Mouse (Mus musculus): ENCODE results near the gene Mef2b. TPM values are rescaled to one million over a fixed set of nuclear protein-coding genes. Genes with fewer than 3 reads are reported as not detected.
A peak's percentile ranks its signal among the peaks of the same experiment; 100 is the strongest.

Mef2b gene
- total RNA-seq, 2 experiments from 2014 or later, result 0.46 to 0.49 TPM

DNA sequence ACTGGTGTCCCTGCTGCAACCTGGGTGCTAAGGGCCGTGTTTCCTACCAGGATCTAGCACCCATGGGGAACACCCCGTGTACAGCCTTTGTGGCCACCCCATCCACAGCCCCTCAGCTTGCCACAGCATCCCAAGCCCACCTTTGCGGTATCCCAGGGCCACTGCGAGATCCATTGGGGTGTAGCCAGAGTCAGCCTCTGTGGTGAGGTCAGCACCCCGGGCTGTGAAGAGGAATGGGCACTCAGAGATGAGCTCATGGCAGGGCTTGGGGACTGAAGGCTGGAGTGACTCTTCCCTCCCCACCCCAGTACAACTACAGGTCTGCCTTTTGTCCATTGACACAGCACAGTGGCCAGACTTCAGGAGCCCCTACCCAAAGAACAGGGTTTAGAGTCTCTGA lies 5.4 kb upstream of the Mef2b start:
- no peak for DNase-seq

DNA sequence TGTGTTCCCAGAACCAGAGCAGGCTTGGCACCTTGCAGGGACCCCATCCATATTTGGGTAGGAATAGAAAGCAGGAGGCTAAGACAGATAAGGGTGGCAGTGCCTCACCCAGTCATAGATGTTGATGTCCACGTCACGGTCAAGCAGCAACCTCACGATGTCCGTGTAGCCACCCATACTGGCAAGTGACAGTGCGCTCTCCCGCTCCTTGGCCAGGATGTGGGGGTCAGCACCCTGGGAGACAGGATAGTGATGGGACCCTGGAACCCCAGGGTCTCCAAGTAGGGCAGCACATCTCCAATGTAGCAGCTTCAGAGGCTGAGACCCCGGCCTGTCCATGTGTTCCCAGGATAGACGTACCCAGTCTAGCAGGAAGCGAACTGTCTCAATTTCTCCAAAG lies 4.6 kb upstream of the Mef2b start:
- no peak for DNase-seq

DNA sequence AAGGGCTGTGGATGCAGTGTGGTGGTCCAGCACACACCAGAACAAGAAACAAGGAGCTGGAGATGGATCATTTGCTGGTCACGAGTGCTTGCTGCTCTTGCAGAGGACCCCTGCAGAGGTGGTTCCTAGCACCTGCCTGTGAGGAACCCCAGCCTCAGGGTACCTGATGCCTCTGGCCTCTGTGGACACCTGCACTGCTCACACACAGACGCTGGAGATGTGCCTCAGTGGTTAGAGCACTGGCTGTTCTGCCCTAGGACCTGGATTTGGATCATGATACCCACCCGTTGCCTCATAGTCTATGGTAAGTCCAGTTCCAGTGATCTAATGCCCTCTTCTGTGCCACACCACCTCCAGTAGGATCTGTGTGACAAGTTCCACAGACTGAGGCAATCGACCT lies 2.9 kb upstream of the Mef2b start:
- no peak for DNase-seq

DNA sequence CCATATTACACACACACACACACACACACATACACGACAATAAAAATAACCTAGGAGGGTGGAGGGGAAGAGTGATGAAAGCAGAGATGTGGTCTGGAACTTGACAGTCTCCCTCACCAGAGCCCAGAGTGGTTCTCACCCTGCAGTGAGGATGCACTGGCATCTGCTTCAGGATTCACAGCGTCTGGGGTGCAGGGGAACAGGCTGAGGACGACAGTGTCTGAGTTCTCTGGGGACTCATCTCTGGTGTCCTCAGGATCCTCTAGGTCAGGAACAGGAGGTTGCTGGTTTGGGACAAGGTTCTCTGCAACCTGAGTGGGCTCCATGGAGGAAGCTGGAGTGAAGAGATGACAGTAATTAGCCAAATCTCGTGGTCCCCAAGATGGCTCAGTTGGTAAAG lies 1.6 kb upstream of the Mef2b start:
- DNase-seq, result no peak

DNA sequence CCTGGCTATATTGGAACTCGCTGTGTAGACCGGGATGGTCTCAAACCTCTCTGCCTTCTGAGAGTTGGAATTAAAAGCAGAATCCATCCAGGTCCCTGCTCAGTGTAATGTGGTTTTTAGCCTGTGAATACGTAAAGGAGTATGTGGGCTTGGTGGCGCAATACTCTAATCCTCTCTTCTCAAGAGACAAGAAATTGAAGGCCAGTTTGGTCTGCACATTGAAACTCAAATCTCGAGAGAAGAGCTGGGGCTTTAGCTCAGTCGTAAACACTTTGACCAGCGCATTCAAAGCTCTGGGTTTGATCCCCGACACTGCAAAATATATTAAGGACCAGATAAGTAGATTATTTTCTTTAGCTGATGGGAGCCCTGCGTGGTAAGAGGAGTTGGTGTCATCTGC lies 470 bp downstream of the Mef2b start:
- DNase-seq, result no peak

DNA sequence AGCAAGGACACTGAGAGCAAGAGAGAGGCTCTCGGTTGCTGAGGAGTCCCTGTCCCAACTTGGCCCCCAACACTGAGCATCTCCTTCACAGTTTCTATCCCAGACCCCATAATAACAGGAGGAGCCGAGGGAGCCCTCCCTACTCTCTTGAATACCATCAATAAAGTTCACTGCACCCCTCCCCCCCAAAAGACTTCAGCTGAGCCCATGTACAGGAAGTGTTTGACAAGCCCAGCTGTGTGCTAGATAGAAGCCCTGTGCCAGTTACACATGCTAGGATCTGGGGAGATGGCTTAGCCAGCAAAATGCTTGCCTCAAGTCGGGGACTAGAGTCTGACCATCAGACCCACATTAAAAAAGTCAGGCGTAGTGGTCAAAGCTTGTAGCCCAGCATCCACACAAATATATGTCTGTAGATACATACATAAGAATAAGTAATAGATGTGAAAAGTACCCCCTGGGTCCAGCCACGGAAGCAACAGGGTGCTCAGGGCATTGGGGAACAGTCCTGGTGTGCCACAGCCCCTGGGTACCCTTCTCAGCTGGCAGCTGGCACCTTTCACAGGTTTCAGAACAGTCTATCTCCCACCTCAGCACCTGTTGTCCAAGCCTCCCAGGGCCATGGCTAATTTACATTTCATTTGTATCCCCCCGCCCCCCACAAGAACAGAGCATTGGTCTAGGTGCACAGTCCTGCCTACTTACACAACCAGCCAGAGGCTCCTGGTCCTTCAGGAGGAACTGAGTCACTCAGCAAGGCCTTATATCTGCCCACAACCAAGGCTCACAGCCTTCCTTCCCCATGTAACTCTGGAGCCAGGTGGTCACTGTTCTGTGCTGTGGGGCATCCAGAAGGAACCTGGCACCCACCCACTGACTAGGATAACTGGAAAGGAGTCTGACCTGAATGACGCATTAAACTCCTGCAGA lies 8.4 kb downstream of the Mef2b start:
- no peak for DNase-seq

DNA sequence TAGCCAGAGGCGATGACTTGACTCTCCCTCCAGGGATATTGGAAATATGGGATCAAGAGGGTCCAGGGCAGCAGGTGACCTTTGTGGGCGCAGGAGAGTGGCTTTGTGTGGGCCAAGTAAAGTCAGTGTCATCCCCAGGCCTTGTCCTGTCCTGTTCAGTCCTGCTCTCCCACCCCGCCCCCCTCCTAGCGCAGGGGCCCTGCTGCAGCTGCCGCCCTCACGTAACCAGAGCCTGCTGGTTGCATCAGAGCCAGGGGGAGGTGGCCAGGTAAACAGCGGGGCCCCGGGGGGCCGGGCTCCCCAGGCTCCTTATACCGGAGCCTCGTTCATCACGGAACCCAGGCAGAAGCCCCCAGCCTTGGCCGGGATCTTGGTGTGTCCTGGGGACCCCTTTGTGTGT lies 10.6 kb downstream of the Mef2b start:
- DNase-seq, result no peak

DNA sequence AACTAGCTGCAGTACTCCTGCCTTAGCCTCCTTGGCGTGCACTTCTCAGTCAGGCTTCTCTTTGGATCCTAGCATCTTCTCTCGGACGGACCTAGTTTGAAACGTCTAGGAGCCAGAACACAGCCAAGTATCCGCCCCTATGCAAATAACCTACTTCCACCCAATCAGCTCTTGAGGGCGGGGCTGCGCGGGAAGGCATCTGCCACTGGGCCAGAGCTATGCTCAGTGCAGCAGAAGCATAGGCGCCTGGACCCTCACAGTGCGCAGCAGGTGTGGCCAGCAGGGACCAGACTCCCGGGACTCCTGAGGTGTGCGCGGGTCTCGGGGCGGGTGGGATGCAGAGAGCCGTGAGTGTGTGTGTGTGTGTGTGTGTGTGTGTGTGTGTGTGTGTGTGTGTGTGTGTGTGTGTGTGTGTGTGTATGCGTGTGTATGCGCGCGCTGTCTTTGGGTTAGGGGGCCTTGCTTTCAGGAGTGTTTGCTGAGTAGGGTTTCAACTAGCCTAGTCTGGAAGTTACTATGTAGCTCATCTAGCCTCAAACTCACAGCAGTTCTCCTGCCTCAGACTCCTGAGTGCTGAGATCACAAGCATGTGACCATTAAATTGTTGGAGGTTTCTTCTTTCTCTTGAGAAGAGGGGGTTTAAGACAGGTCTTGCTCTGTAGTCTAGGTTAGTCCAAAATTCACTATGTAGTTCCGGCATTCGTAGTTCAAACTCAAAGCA lies 13.2 kb downstream of the Mef2b start:
- peak; percentile 81 for DNase-seq

DNA sequence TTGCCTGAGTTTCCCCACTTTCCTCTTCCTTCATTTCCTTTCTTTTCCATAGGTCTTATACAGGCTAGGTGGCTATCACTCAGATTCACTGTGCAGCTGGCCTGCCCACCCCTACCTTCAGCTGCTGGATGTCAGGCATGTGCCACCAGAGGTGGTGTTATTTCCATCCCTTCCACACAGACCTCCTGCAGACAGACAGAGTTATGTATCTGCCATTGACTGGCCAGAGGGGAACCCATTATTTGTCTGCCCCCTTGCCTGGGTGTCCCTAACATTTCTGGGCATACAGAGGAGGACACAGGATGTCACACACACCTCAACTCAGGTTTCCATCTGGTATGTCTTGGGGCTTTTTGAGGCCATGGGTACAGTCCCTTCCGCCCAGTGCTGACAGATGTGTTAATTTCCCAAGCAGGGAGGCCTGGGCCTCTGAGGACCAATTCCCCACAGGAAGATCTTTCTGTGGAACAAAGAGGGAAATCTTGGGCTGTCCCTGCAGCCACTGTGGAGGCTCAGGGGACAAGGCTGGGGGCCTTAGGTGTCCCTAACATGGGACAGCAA lies 17.8 kb downstream of the Mef2b start:
- DNase-seq, result no peak

DNA sequence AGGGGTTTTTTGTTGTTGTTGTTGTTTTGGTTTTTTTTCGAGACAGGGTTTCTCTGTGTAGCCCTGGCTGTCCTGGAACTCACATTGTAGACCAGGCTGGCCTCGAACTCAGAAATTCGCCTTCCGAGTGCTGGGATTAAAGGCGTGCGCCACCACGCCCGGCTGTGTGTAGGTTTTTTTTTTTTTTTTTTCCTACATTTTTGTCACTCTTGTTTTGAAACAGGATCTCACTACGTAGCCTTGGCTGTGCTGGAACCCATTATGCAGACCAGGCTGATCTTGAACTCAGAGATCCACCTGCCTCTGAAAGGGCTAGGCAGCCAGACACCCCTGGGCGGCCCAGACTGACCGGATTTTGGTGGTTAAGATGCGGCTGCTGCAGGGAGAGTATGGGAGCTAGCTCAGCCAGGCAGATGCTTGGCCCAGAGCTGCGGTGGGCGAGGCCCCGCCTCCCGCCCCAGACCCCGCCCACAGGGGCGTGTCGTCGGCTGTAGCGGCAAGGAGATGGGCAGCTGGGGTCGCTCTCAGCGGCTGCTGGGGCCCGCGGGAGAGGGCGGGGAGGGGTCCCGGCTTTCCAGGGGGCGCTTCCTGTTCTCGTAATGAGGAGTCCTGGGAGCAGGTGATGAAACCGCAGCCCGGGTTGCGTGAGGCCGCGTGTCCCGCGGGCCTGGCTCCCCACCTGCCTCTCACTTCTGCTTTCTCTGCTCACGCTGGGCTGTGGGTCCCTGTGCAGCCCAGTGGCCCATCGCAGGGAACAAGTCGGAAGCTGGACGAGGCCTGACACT lies 18.8 kb downstream of the Mef2b start:
- DNase-seq, result peak; percentile 70 to 87

DNA sequence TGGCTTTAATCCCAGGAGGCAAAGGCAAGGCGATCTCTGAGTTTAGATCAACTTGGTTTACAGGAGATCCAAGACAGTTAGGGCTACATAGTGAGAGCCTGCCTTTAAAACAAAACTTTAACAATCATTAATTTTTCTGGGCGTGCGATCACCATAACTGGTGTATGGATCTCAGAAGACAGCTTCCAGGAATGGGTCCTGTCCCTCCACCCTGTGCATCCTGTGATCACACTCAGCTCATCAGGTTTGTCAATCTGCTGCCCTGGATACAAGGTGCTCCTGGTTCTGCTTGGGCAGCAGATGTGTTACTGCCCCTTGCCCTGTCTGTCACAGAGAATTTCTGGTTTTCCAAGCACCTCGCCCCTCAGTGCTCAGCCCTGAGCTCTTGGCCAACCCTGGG lies 19.7 kb downstream of the Mef2b start:
- no peak for DNase-seq

DNA sequence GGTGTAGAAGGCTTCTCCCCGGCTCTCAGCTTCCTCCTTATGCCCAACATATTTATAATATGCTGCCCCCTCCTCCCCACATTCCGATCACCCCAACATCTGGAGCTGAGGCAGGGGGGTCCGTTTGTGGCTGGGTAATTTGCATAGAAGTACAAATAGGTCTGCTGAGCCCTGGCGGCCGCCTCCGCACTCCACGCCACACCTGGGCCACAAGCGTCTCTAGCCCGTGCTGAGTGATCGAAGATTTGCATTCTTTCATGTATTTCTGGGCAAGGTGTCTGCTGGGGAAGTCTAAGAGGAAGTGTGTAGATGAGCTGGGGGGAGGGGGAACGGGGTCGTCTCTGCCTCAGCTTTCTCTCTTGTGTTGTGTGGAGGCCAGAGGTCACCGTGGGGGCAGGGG lies 20.5 kb downstream of the Mef2b start:
- no peak for DNase-seq

DNA sequence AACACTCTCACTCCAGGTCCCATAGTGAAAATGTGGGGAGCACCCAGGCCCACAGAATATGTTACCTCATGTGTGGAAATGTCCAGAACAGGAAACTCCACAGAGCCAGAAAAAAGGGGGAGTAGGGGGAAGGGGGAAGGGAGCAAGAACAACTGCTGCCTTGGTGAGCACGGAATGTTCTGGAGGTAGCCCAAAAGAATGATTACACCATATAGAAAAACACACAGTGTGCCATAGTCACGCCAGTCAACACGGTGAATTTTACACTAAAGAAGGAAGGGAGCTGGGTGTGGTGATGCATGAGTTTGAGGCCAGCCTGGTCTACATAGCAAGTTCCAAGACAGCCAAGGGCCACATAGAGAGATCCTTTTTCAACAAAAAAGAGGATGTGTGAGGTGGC lies 23.8 kb downstream of the Mef2b start:
- no peak for DNase-seq

DNA sequence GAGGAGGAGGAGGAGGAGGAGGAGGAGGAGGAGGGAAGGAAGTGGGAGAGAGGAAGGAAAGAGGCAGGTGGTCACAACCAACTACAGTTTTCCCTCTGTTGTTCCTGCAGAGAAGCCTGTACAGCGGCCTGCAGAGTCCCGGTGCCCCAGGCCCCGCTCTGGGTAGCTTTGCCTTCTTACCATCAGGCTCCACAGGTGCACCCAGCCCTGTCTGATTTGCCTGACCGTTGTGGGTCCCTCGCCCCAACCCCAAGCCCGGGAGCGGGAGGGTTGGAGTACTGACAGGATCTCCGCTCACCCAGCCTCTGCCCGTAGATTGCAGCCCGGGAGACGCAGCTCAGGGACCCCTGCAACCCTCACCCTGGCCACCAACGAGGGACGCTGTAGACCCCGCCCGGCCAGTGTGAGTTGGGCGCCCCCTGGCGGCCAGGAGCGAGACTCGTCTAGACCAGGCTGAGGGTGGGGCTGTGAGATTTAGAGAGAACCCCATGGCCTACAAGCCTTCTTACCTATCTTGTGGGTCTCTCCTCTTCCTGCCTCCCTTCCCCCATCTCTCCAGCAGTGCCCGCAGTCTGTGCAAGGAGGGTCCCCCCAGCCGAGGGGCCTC lies 27.1 kb downstream of the Mef2b start:
- peak; percentile 63 to 83 for DNase-seq

DNA sequence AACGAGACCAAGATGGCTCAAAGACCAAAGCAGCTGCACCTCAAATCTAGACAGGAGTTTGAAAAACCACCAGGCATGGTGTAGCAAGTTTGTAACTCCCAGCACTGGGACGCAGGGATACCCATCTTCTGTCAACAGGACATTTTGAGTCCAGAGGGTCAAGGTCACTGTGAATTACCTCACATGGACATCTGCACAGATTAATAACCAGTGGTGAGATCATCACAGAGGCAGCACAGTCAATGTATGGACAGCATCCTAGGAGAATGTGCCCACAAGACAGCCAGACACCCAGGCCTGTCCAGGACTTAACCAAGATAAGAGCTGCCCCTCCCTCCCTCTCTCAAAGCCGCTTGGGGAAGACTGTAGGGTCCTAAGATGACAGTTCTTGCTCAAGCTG lies 30.6 kb downstream of the Mef2b start:
- DNase-seq, result no peak

DNA sequence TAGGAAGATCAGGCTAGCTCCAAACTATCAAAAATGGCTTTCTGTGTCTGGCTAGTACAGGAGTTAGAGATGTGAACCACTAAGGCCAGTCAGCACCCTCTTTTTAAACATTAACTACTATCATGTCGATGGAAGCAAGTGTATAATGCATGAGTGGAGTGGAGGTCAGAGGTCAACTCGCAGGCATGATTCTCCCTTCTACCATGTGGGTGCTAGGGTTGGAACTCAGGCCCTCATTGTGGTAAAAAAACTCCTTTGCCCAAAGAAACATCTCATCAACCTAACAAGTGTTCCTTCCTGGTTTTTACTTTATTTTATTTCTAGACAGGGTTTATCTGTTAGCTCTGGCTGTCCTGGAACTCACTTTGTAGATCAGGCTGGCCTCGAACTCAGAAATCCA lies 31.2 kb downstream of the Mef2b start:
- DNase-seq, result no peak

DNA sequence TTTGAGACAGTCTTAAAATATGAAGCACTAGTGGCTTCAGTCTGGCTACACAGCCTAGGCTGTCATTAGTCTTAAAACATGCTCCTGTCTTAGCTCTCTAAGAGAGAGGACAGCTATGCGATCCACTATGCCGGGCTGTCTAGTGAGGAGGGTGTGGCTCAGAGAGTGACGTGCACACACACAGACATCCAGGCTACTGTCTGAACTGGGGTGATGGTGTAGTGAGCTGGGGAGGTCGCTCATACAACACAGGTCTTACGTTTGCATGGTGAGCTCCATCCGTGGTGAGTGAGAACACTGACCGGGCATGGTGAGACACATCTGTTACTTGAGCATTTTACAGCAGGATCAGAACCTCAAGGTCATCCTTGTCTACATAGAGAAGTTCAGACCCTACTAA lies 31.7 kb downstream of the Mef2b start:
- DNase-seq, result no peak

DNA sequence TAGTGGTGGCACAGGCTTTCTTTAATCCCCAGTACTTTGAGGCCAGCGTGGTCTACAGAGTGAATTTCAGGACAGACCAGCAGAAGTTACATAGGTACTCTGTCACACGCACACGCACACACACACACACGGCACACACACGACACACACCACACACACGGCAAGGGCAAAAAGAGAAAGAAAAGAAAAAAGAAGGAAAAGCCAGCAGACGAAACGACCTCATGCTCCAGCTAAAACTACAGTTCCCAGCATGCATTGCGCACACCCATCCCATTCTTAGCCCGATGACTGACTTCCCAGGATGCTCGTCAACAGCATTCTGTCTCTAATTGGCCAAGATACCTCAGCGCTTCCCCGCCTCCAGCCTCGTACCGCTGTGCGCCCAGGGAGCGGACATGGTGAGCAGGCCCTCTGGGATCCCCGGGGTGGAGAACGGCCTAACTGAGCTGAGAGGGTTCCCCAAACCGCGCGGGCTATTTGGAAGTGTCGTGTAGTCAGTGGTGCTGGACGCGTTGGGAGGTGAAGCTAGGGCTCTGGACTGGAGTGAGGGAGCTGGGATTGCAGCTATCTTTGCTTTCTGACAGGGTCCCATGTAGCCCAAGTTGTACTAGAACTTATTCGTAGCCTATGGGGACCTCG lies 32.7 kb downstream of the Mef2b start, which contains the start of gene Tmem161a:
TSS of gene Tmem161a (plus strand) at position 314 of the 639 bp plus-strand sequence.
- peak; percentile 93 to 94 for DNase-seq

DNA sequence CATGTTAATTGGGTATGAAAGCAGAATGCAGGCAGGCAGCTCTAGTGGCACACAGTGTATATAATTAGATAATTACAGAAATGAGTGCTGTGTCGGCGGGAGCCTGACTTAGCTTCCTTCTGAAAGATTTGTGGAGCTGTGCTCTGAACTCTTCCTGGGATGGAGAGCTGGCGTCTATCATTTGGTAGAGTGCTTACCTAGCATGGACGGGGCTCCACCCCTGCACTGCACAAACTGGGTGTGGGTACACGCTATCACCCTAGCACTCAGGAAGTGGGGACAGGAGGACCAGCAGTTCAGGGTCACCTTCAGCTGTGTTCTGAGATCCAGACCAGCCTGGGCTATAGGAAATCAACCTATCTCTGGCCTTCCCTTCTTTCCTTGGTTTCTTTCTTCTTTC lies 33.8 kb downstream of the Mef2b start:
- no peak for DNase-seq

DNA sequence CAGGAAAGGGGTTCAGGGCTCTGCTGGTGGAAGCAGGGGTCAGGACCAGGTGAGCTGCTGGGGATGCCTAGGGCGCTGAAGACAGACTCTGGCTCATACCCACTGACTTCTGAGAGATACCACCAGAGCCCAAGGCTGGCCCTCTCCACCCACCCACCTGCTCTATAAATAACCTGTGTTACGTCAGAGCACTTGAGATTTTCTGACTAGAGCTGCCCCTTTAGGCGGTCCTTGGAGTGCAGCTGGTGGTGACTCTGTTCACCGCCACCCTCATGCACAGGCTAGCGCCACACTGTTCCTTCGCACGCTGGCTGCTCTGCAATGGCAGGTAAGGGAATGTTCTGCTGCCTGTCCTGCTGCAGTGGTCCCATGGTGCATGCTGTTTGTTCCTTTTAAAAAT lies 34.6 kb downstream of the Mef2b start:
- no peak for DNase-seq

DNA sequence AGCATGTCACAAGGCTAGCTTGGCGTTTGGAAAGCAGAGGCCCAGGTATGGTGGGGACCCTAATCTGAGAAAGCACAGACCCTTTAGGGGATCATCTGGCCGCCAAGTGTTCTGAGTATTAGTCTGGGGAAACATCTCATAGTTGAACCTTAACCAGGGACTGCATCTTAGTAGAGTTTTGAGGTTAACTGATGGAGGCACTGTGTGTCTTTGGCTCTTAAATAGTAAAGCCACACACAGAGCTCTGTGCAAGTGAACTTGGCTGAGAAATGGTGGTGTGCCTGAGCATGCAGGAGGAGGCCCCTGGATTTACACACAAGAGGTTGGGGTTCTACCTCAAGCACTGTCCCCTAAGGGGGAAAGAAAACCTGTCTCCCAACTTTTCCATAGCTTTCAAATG lies 38.7 kb downstream of the Mef2b start:
- no peak for DNase-seq
